Mouse (Mus musculus): ENCODE data around the gene Yars.

Gene Yars

DNA sequence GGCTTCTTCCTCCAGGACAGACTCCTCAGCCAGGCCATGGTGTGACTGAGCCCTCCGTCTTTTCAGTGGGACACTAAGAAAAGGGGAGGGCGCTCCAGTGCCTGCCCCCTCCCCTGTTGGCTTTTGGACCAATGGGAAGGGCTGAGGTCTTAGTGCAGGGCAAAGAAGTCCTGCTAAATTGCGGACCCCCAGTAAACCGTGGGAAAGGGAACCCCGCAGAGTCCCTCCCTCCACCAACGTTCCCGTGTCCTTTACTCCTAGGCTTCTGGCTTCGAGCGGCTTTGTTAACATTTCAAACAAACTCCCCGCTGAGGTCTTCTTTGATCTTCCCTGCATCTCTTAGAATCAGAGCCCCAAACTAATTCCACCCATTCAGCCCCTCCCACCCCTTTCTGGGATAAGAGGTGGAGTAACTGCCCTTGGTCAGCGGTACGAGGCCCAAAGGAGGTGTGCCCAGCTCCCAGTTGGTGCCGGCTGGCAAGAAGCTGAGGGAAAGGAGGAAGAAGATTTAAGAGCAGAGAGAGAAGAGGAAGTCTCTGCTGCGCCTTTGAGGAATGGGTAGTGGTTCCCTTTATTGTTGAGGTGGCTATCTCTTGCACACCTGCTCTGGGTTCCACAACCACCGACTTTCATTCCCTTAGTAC is 62.0 kb downstream of the Yars start:
- no peak for DNase-seq (ENCODE audit: low spot score in 2 of 2)

DNA sequence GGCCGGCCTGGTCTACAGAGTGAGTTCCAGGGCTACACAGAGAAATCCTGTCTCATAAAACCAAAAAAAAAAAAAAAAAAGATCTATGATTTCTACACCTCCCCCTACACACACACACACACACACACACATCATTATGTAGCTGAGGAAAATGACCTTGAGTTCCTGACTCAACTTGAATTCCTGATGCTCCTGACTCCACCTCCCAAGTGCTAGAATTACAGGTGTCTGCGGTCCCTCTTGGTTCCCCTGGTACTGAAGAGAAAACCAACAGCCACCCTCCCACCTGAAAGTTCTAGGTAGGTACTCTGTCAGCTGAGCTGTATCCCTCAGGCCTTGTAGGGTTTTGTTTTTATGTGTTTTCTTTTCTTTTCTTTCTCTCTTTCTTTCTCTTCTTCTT is 62.9 kb downstream of the Yars start:
- DNase-seq (ENCODE audit: low spot score in 2 of 2) = no peak

- DNase-seq (ENCODE audit: low spot score in 2 of 2) = no peak
These were observed 65.0 kb downstream of the Yars start for GRCm38 (mm10) chr4:129254571-129254970.

DNA sequence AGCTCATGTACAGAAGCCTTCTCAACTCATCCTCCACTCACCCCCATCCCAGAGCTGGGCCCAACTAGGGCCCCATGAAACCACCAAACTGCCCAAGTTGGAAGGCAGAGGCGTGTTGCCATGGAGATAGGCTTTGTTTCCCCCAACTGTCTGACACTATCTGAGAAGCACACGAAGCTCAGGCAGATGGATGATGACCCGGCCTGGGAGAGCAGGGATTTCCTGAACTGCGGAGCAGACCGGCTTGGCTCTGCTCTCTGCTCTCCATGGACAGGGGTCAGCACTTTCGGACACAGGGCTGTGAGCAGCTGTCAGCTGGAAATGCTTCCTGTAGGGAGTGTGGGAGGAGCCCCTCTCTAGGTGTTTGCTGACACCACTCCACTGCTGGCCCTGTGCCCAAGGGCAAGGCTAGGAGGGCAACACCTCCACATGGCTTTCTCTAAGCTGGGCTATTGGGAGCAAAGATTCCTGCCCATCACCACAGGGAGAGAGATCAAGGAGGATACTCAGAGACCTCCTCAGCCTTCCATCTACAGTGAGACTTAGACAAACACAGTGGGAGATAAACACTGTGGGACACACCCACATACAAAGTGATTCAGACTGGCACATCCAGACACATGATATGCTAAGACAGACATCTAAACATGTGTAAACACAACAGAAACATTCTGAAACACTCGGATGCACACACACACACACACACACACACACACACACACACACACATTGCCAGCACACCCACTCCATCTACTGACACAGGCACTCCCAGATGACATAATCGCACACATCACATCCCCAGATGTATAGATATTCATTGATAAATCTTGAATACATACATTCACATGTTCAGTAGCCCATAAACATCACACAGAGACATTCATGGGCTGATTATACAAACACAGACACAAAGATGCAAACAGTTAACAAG is 67.2 kb downstream of the Yars start:
- DNase-seq (ENCODE audit: low spot score in 2 of 2) = no peak

DNA sequence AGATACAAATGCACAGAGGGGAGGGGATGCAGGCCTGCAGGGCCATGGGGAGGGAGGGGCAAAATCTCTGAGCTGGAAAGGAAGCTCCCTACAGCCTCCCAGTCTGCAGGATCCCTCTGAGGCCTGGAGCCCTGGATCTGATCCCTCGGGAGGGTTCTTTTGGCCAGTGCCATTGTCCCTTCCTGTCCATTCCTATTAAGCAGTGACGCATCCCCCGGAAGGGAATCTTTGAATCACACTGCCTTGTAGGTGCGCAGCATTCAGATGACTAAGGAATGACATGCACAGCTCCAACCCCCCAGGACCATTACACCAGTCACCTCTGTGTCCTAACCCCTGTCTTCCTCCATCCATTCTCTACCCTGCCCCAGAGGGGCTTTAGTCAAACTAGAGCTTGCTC is 69.5 kb downstream of the Yars start:
- no peak for DNase-seq (ENCODE audit: low spot score in 2 of 2)

DNA sequence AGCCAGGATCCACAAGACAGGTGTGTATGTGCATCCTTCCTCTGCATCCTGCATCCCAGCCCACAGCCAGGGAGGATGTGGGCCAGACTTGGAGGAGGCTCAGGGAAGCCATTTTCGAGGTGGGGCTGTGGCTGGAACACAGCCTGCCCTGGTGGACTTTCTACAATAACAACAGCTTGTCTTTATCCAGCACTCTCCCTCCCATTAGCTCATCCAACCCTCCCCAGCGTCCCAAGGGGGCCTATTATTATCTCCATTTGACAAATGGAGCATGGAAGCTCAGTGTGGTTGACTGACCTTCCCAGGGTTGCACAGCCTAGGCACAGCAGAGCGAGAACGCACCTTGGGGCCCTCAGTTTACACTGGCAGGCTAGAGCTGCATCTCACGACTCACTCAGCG is 71.1 kb downstream of the Yars start:
- DNase-seq (ENCODE audit: low spot score in 2 of 2) = no peak

- no peak for DNase-seq (ENCODE audit: low spot score in 2 of 2)
These were observed 71.6 kb downstream of the Yars start, which contains the start of gene C77080 for GRCm38 (mm10) chr4:129261196-129261595. TSS of gene C77080 (minus strand) at chr4:129261404.

- DNase-seq (ENCODE audit: low spot score in 2 of 2) = peak in 1 of 2 experiments; percentile 33
These were observed 73.9 kb downstream of the Yars start for GRCm38 (mm10) chr4:129263225-129264021.

GRCm38 (mm10) chr4:129266191-129266590 is 76.6 kb downstream of the Yars start:
- no peak for DNase-seq (ENCODE audit: low spot score in 2 of 2)

DNA sequence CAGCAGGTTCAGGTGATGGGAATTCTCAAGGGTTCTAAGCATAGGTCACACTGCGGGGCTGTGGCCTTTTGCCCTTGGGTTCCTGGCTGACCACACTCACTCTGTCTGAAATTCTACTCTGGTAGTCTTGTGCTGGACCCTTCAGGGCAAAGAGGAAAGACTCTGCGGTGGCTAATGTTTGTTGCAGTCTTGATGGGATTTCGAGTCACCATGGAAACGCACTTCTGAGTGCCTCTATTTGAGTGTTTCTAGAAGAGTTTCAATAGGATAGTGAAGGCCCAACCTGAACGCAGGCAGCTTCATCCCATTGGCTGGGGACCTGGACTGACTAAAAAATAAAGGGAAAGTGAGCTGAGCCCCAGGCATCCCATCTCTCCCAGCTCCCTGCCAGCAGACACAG is 77.3 kb downstream of the Yars start:
- no peak for DNase-seq (ENCODE audit: low spot score in 2 of 2)

GRCm38 (mm10) chr4:129268698-129269097 is 79.1 kb downstream of the Yars start:
- no peak for DNase-seq (ENCODE audit: low spot score in 2 of 2)
